Mouse (Mus musculus) stomach, embryonic 15.5 days (tissue): ENCODE data around the gene Pdia3. TPM values are rescaled to one million over a fixed set of nuclear protein-coding genes. Genes with fewer than 3 reads are reported as not detected.
"Not testable (repeated sequence)": the region's sequence is repeated elsewhere in the genome, so short reads cannot be mapped to it uniquely, and the experiment has no call there.

Experiments used
- ATAC-seq: fragments of 200-750 bp; cut with Nextera tagmentation; 2 replicates; pipeline ENCODE4 v1.8.0; 2017; ENCODE audit warnings: low read depth, moderate number of reproducible peaks, moderate TSS enrichment; ENCODE audit not compliant: insufficient read depth, low FRiP score
- H3K27ac ChIP-seq: fragments of 300-500 bp; sonication (generic); 2 replicates; pipeline ENCODE4 v1.5.1; 2015; ENCODE audit warnings: mild to moderate bottlenecking, inconsistent platforms
- H3K27me3 ChIP-seq: fragments of 300-500 bp; sonication (generic); replicated peaks from 2 replicates; pipeline ENCODE4 v1.6.1; 2015; ENCODE audit warnings: inconsistent platforms
- H3K36me3 ChIP-seq: fragments of 300-500 bp; sonication (generic); 2 replicates; pipeline ENCODE4 v1.6.1; 2015; ENCODE audit warnings: inconsistent platforms
- H3K4me1 ChIP-seq: fragments of 300-500 bp; sonication (generic); 2 replicates; pipeline ENCODE4 v1.6.1; 2015; ENCODE audit warnings: inconsistent platforms
- H3K4me2 ChIP-seq: fragments of 300-500 bp; sonication (generic); 2 replicates; pipeline ENCODE4 v1.6.1; 2015; ENCODE audit warnings: mild to moderate bottlenecking, inconsistent platforms
- H3K4me3 ChIP-seq: fragments of 300-500 bp; sonication (generic); replicated peaks from 2 replicates; pipeline ENCODE4 v1.5.1; 2015; ENCODE audit warnings: inconsistent platforms
- H3K9ac ChIP-seq: fragments of 300-500 bp; sonication (generic); 2 replicates; pipeline ENCODE4 v1.6.1; 2015; ENCODE audit warnings: inconsistent platforms
- H3K9me3 ChIP-seq: fragments of 300-500 bp; sonication (generic); 2 replicates; pipeline ENCODE4 v1.6.1; 2016; ENCODE audit warnings: inconsistent platforms
- WGBS: fragments of 180-500 bp; shearing (Covaris S2); methylation state at CpG from one replicate; pipeline ENCODE4 v1.1.7; 2015; 5-methylcytosine and 5-hydroxymethylcytosine counted together
- microRNA-seq: library from miRNA; unstranded; fragments of <30 nt; microRNA quantifications from one replicate; pipeline ENCODE4, GENCODE M21; 2016
- polyA plus RNA-seq: library from polyadenylated mRNA; unstranded; fragments of >200 nt; fragmentation: Nextera tagmentation; extraction: Ambion mirVana; gene quantifications from 2 replicates; pipeline ENCODE4 v1.2.1, GENCODE M21; 2015

Pdia3 gene
- polyA plus RNA-seq, 1 experiment from 2014 or later = 742 TPM

- ATAC-seq, H3K36me3 ChIP-seq, H3K4me3 ChIP-seq, H3K27ac ChIP-seq, H3K4me1 ChIP-seq, H3K4me2 ChIP-seq, H3K9ac ChIP-seq, H3K27me3 ChIP-seq, H3K9me3 ChIP-seq: not testable (repeated sequence)
- WGBS = 59% methylated on average over 2 of the region's 2 CpGs
Observed at GRCm38 (mm10) chr2:121484403-121484802, 70.8 kb downstream of the Pdia3 start.

Small RNAs within 50 kb of the gene (microRNA-seq; reads per million reads assigned to microRNA genes)
- gene Gm22953 = not detected

Other genes with a start within 250 kb of the Pdia3 start
- gene Tubgcp4, start 243.1 kb upstream of the Pdia3 start, polyA plus RNA-seq = 50.5 and 51.0 TPM in 2 replicates
- 8.6 and 9.7 TPM in 2 replicates for gene Zscan29, start 242.7 kb upstream of the Pdia3 start, polyA plus RNA-seq
- 51.9 and 60.6 TPM in 2 replicates for gene Trp53bp1, start 142.4 kb upstream of the Pdia3 start, polyA plus RNA-seq
- 4.0 and 5.3 TPM in 2 replicates for gene Map1a, start 124.2 kb upstream of the Pdia3 start, polyA plus RNA-seq
- 16.7 and 18.1 TPM in 2 replicates for gene Ppip5k1, start 58.4 kb upstream of the Pdia3 start, polyA plus RNA-seq
- gene Ckmt1, start 56.1 kb upstream of the Pdia3 start, polyA plus RNA-seq = 157 and 165 TPM in 2 replicates
- gene Strc, start 26.6 kb upstream of the Pdia3 start, polyA plus RNA-seq = not detected in 2 replicates
- gene Catsper2, start within 50 bp of the Pdia3 start, polyA plus RNA-seq = 1.6 and 2.3 TPM in 2 replicates
- 10.1 and 10.9 TPM in 2 replicates for gene Ell3, start 30.5 kb downstream of the Pdia3 start, polyA plus RNA-seq
- gene Serf2, start 35.4 kb downstream of the Pdia3 start, polyA plus RNA-seq = 449 and 538 TPM in 2 replicates
- 96.0 and 102 TPM in 2 replicates for gene Hypk, start 39.5 kb downstream of the Pdia3 start, polyA plus RNA-seq
- gene Serinc4, start 43.0 kb downstream of the Pdia3 start, polyA plus RNA-seq = 0.30 and 0.67 TPM in 2 replicates
- gene Mfap1b, start 60.3 kb downstream of the Pdia3 start, polyA plus RNA-seq = 45.7 and 47.5 TPM in 2 replicates
- gene Mfap1a, start 92.9 kb downstream of the Pdia3 start, polyA plus RNA-seq = 23.9 and 24.5 TPM in 2 replicates
- gene Wdr76, start 92.9 kb downstream of the Pdia3 start, polyA plus RNA-seq = 7.7 and 8.0 TPM in 2 replicates